Mouse (Mus musculus): ENCODE results near the gene Igtp.
"Not testable (repeated sequence)": the region's sequence is repeated elsewhere in the genome, so short reads cannot be mapped to it uniquely, and the experiment has no call there.

Gene Igtp

DNA sequence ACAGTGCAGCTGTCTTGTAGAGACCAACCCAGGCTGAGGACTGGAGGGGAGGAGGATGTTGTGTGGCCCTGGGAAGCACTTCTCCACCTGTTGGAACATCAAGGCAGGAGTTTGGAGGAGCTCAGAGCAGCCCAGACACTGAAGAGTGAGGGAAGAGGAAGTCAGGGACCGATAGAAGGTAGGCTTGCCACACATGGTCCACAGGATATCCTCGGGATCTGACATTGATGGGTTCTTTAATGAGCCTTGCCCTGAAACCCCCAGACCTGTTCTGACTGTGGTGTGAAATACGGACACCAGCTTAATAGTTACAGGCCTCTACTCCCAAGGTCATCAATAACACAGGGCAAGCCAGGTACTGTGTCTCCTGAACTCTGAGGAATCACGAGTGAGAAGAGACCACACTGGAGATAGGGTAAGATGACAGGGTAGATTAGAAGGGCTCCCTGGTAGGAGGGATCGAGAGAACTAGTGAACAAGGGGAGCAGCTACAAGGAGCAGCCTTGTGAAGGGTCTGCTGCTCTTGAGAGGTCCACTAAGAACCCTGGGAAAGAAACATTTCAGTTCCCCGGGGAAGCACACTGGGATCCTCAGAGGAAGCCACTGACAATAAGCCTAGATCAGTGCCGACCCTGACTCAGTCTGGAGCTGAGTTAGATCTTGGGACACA lies 14.5 kb downstream of the Igtp start:
- DNase-seq (ENCODE audit: low spot score in 2 of 2): no peak

- DNase-seq (ENCODE audit: low spot score in 2 of 2): peak; percentile 93 to 95
Observed at GRCm38 (mm10) chr11:58214391-58215048, 15.2 kb downstream of the Igtp start.

- DNase-seq (ENCODE audit: low spot score in 2 of 2): not testable (repeated sequence)
Observed at GRCm38 (mm10) chr11:58215049-58215430, 15.7 kb downstream of the Igtp start.

DNA sequence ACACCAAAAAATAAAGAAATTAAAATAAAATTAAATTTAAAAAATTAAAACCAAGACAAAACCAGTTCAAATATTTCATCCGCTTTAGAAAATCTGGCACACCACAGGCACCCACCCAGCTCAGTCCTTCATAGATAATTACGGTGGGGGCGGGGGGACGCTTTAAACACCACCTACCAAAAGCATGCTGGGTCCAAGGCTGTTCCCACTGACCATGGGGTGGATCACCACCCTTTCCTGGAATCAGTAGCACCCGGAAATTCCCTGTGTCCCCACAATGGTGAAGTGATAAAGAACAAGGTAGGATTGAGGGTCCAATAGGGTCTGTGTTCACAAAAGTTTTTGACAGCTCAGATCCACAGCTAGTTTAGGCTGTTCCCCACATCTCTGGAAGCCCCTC lies 16.5 kb downstream of the Igtp start:
- DNase-seq (ENCODE audit: low spot score in 2 of 2): no peak

DNA sequence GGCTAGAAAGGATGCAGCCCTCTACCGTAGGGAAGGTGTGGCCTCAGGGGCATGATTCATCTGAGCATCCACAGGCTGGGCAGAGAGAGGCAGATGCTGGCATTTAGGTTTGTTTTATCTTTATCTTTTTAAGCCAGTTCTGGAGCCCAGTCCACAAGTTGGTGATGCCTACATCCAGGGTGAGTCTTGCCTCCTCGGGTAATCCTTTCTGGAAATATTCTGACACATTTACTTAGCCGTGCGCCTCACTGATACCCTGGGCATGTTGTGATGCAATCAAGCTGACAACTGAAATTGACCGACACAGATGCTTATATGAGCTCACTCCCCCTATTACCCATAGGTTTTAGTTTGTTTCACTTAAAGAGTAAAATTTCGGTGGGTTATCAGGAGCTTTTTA lies 17.5 kb downstream of the Igtp start:
- DNase-seq (ENCODE audit: low spot score in 2 of 2): no peak

DNA sequence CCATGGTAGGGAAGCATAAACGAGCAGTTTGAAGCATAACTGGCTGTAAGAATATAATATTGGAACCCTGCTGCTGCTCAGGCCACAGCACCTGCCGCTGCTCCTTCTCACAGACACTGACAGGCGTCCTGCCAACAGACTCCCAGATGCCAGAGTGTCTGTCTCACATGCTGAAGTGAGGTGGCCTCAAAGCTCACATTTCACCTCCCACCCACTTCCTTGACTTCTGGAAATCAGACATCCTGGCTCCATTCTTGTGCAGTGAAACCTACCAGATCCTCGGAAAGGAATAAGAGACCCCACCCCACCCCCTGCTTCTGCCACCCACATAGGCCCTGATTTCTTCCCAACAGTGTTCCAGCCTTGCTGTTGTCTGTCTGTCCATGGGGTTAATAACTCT lies 24.4 kb downstream of the Igtp start:
- no peak for DNase-seq (ENCODE audit: low spot score in 2 of 2)

- peak; percentile 83 to 85 for DNase-seq (ENCODE audit: low spot score in 2 of 2)
Observed at GRCm38 (mm10) chr11:58224313-58224712, 25.0 kb downstream of the Igtp start.

- not testable (repeated sequence) for DNase-seq (ENCODE audit: low spot score in 2 of 2)
Observed at GRCm38 (mm10) chr11:58224872-58225271, 25.5 kb downstream of the Igtp start.

GRCm38 (mm10) chr11:58225655-58226054 lies 26.3 kb downstream of the Igtp start:
- DNase-seq (ENCODE audit: low spot score in 2 of 2): peak; percentile 55 to 62

DNA sequence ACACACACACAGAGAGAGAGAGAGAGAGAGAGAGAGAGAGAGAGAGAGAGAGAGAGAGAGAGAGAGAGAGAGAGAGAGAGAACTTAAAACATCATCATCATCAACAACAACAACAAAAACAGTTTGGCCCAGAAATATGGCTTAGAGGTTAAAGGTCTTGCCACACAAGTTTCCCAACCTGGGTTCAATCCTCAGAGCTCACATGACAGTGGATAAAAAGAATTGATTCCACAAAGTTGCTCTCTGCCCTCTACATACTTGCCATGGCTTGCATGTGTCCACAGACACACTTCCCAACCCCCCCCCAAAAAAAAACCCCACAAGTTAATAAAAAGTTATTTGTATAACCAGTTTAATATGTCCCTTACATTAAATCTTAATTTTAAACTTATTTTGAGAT lies 27.1 kb downstream of the Igtp start:
- DNase-seq (ENCODE audit: low spot score in 2 of 2): no peak

- DNase-seq (ENCODE audit: low spot score in 2 of 2): not testable (repeated sequence)
Observed at GRCm38 (mm10) chr11:58228021-58228420, 28.7 kb downstream of the Igtp start.

GRCm38 (mm10) chr11:58230396-58230910 lies 31.1 kb downstream of the Igtp start:
- no peak for DNase-seq (ENCODE audit: low spot score in 2 of 2)

- DNase-seq (ENCODE audit: low spot score in 2 of 2): no peak
Observed at GRCm38 (mm10) chr11:58231156-58231555, 31.8 kb downstream of the Igtp start.

- not testable (repeated sequence) for DNase-seq (ENCODE audit: low spot score in 2 of 2)
Observed at GRCm38 (mm10) chr11:58234551-58234950, 35.2 kb downstream of the Igtp start.

DNA sequence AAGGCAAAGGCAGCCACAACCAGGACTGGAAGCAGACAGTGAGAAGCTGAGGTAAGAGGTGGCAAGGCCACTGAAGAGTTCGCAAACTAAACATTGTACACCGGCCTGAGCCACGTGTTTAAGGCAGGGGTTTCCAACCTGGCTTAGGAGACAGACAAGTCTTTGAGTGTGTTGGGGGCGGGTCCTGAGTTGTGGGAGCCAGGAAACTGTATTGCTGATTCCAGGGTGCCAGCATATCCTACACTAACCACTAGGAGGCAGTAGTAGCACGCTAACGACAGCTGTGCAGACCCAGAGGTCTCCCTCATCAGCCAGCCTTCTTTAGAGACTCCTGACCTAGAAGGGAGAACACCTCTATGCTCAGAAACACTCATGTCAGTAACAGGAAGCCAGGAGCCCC lies 35.8 kb downstream of the Igtp start:
- peak in 1 of 2 experiments; percentile 32 for DNase-seq (ENCODE audit: low spot score in 2 of 2)

- peak; percentile 63 to 69 for DNase-seq (ENCODE audit: low spot score in 2 of 2)
Observed at GRCm38 (mm10) chr11:58238840-58239791, 39.8 kb downstream of the Igtp start.

DNA sequence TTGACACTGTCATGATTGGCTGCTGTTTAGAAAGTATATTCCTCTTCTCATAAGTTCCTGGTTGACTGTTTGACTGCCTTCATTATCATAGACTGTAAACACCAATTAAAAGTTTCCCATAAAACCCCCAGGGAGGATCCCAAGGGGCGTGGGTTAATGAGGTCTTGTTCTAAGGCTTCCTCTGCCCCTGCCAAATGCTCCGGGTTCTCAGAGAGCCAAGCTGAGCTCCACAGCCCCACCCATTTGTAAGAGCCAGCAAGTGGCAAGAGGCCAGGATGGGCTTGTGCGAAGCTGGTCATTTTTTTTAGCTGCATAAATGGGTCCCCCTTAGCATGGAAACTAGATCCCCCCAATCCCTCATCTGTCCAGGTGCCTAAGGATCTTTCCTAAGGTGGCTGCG lies 47.9 kb downstream of the Igtp start:
- no peak for DNase-seq (ENCODE audit: low spot score in 2 of 2)

DNA sequence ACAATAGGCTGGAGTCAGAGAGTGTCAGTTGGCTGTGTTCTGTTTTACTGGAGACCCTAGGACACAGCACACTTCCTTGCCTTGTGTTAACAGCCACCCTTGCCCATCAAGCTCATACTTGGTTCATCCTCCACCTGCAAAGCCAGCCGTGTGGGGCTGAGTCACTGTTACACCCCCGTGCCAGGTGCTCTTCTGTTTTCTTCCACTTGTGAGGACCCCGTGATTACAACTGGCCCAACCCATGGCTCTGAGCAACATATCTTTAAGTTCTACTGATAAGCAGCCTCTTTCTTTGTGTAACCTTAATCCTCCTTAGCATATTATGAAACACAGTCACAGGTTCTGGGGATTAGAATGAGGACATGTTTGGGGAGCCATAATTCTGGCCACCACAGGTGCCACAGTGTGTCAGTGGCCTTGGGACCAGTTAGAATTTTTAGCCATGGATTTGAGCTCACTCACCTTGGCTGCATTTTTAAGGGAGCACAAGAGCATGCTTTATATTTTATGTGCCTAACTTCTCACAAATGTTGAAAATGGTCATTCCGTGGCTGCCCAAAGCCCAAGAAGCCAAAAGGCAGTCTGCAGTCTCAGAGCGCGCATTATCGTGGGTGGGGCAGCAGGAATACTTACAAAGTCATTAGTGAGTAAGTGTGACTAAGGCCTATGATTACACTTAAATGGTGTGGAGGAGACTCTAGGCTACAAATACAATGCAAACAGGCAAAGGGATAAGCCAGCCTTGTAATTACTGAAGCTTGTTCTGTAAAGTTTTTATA lies 50.0 kb downstream of the Igtp start:
- DNase-seq (ENCODE audit: low spot score in 2 of 2): no peak

GRCm38 (mm10) chr11:58250550-58250949 lies 51.2 kb downstream of the Igtp start:
- no peak for DNase-seq (ENCODE audit: low spot score in 2 of 2)

- DNase-seq (ENCODE audit: low spot score in 2 of 2): no peak
Observed at GRCm38 (mm10) chr11:58254411-58254810, 55.1 kb downstream of the Igtp start.

Measured in spleen, postnatal 36 days (tissue).